Mouse (Mus musculus) spleen, postnatal 36 days (tissue): ENCODE measurements around the gene Olfr31.
A peak's percentile ranks its signal among the peaks of the same experiment; 100 is the strongest.

Experiments
- DNase-seq, 2 experiments: peaks; one replicate each; pipeline ENCODE4 v3.0.0; 2022; ENCODE audit warnings: low spot score in 2 of 2, mixed read lengths in 1 of 2

Gene Olfr31

GRCm38 (mm10) chr14:14322528-14322927, at the start of gene Olfr31:
Olfr31 (plus strand) TSS chr14:14322828.
- DNase-seq = no peak

GRCm38 (mm10) chr14:14294426-14294825, 28.2 kb upstream of the Olfr31 start:
- DNase-seq = peak; percentile 3 to 6

- no peak for DNase-seq
Observed at GRCm38 (mm10) chr14:14308938-14309337, 13.7 kb upstream of the Olfr31 start.

GRCm38 (mm10) chr14:14309416-14309815, 13.2 kb upstream of the Olfr31 start:
- DNase-seq = no peak

GRCm38 (mm10) chr14:14345113-14345871, 22.7 kb downstream of the Olfr31 start:
- peak; percentile 93 to 94 for DNase-seq

GRCm38 (mm10) chr14:14345948-14346812, 23.6 kb downstream of the Olfr31 start, which contains the start of gene Il3ra:
Il3ra (plus strand) TSS chr14:14346275.
- DNase-seq = peak; percentile 80

GRCm38 (mm10) chr14:14346813-14347100, 24.1 kb downstream of the Olfr31 start:
- DNase-seq = no peak

- DNase-seq = peak; percentile 10 to 36
Observed at GRCm38 (mm10) chr14:14347151-14347835, 24.7 kb downstream of the Olfr31 start.

GRCm38 (mm10) chr14:14347836-14348621, 25.4 kb downstream of the Olfr31 start:
- peak; percentile 9 to 24 for DNase-seq

GRCm38 (mm10) chr14:14348674-14349401, 26.2 kb downstream of the Olfr31 start:
- peak in 1 of 2 experiments; percentile 4 for DNase-seq

- peak in 1 of 2 experiments; percentile 13 for DNase-seq
Observed at GRCm38 (mm10) chr14:14349485-14350262, 27.0 kb downstream of the Olfr31 start.

GRCm38 (mm10) chr14:14350263-14351147, 27.9 kb downstream of the Olfr31 start:
- DNase-seq = peak in 1 of 2 experiments; percentile 11

GRCm38 (mm10) chr14:14351148-14351455, 28.5 kb downstream of the Olfr31 start:
- DNase-seq = no peak

GRCm38 (mm10) chr14:14351721-14352590, 29.3 kb downstream of the Olfr31 start:
- no peak for DNase-seq

- no peak for DNase-seq
Observed at GRCm38 (mm10) chr14:14352606-14353005, 30.0 kb downstream of the Olfr31 start.

- DNase-seq = no peak
Observed at GRCm38 (mm10) chr14:14353081-14353732, 30.6 kb downstream of the Olfr31 start.

GRCm38 (mm10) chr14:14353740-14354510, 31.3 kb downstream of the Olfr31 start:
- DNase-seq = no peak
